Mouse (Mus musculus) heart, postnatal 0 days (tissue): Measurements from ENCODE around the gene Shroom4. TPM values are rescaled to one million over a fixed set of nuclear protein-coding genes. Genes with fewer than 3 reads are reported as not detected.

Experiments
- ATAC-seq: fragments of 200-750 bp; cut with Nextera tagmentation; 2 replicates; pipeline ENCODE4 v1.8.0; 2017; ENCODE audit warnings: low read depth, moderate number of reproducible peaks, moderate library complexity; ENCODE audit not compliant: insufficient read depth
- DNase-seq: peaks from one replicate; pipeline ENCODE4 v3.0.0-alpha.2; 2016; ENCODE audit warnings: low spot score
- H3K27ac ChIP-seq: fragments of 300-500 bp; sonication (generic); 2 replicates; pipeline ENCODE4 v1.5.1; 2014; ENCODE audit warnings: low read depth, mild to moderate bottlenecking
- H3K27me3 ChIP-seq: fragments of 300-500 bp; sonication (generic); 2 replicates; pipeline ENCODE4 v1.6.1; 2014; ENCODE audit warnings: low read length, mixed read lengths; ENCODE audit not compliant: control insufficient read depth, insufficient read depth
- H3K36me3 ChIP-seq: fragments of 300-500 bp; sonication (generic); replicated peaks from 2 replicates; pipeline ENCODE4 v1.6.1; 2014; ENCODE audit warnings: low read length, mixed read lengths; ENCODE audit not compliant: control insufficient read depth, insufficient read depth
- H3K4me1 ChIP-seq: fragments of 300-500 bp; sonication (generic); 2 replicates; pipeline ENCODE4 v1.6.1; 2014; ENCODE audit warnings: antibody characterized with exemption; ENCODE audit not compliant: control insufficient read depth, insufficient read depth
- H3K4me2 ChIP-seq: fragments of 300-500 bp; sonication (generic); 2 replicates; pipeline ENCODE4 v1.6.1; 2014; ENCODE audit warnings: low read depth, mild to moderate bottlenecking, low read length, moderate library complexity
- H3K4me3 ChIP-seq: fragments of 300-500 bp; sonication (generic); 2 replicates; pipeline ENCODE4 v1.5.1; 2014; ENCODE audit warnings: low read depth, low read length
- H3K9ac ChIP-seq: fragments of 300-500 bp; sonication (generic); replicated peaks from 2 replicates; pipeline ENCODE4 v1.6.1; 2014; ENCODE audit warnings: low read depth, low read length, mixed read lengths
- H3K9me3 ChIP-seq: fragments of 300-500 bp; sonication (generic); replicated peaks from 2 replicates; pipeline ENCODE4 v1.6.1; 2016; ENCODE audit warnings: low read length; ENCODE audit not compliant: control insufficient read depth
- CTCF ChIP-seq: IDR thresholded peaks from 2 replicates; pipeline ENCODE4 v1.5.1; 2016; ENCODE audit warnings: antibody characterized with exemption, control low read depth, low read depth
- EP300 ChIP-seq: IDR thresholded peaks from 2 replicates; pipeline ENCODE4 v1.6.1; 2016; ENCODE audit warnings: antibody characterized with exemption, low read depth
- WGBS: fragments of 180-500 bp; shearing (Covaris S2); extraction: QIAGEN DNeasy Blood & Tissue Kit; methylation state at CpG from one replicate; pipeline ENCODE4 v1.1.7; 2014; 5-methylcytosine and 5-hydroxymethylcytosine counted together
- polyA plus RNA-seq: library from polyadenylated mRNA; unstranded; fragments of >200 nt; fragmentation: Nextera tagmentation; extraction: Ambion mirVana; gene quantifications from 2 replicates; pipeline ENCODE4 v1.2.1, GENCODE M21; 2015
- total RNA-seq: library from RNA; depleted of rRNA; stranded (reverse); fragments of >200 nt; gene quantifications from 2 replicates; pipeline ENCODE4 v1.2.3, GENCODE M21; 2014; ENCODE audit warnings: low replicate concordance

Shroom4 gene
- total and polyA plus RNA-seq, 2 experiments from 2014 or later, result 1.8 to 12.3 TPM

DNA sequence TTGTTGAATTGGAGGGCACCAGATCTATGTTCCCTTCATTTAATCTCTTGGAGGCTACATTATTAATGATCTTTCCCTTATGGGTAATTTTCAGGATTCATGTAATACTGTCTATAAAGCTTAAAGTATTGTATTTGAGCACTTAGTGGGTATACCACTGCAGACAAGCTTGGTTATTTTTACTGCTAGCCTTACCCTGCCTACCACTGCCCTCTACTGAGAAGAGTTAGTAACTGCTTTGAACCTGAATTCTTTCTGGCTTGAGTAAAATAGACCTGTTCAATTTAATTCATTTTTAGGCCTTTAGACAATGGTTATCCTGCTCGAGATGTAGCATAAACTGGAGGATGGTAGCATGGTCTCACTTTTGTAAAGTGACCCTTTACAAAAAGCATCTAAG is 75.5 kb downstream of the Shroom4 start:
- Histone ChIP-seq H3K9ac (no peak overlapping the region), H3K4me3 (no peak overlapping the region), H3K27me3 (no peaks in the 10 kb centered on the region), H3K36me3 (no peaks in the 10 kb centered on the region), H3K9me3 (no peaks in the 10 kb centered on the region), H3K4me2 (no peak overlapping the region), H3K4me1 (no peaks in the 10 kb centered on the region), H3K27ac (no peak overlapping the region)
- ATAC-seq, result no peak
- peak; percentile 50 for TF ChIP-seq CTCF
- TF ChIP-seq EP300, result no peak
- peak; percentile 10 for DNase-seq
- WGBS, result 18% methylated on average over 1 of the region's 1 CpGs

DNA sequence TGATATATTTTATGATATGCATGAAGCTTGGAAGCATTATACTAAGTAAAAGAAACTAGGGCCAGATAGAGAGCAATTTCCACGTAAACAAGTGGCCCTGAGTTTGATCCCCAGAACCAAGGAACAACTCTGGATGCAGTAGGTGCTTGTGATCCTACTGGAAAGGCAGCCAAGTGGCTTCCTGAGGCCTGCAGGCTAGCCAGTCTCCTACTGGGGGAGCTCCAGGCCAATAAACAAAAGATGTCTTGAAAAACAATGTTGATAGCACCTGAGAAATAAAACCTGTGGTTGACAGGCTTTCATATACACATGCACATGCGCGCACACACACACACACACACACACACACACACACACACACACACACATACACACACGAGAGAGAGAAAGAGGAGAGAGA is 82.6 kb downstream of the Shroom4 start:
- DNase-seq (no peak), ATAC-seq (no peak)
- no peak overlapping the region for H3K9ac ChIP-seq
- no peaks in the 10 kb centered on the region for H3K4me1 ChIP-seq
- no peaks in the 10 kb centered on the region for H3K36me3 ChIP-seq
- H3K27me3 ChIP-seq, result no peaks in the 10 kb centered on the region
- 70% methylated on average over 4 of the region's 4 CpGs for WGBS
- no peak overlapping the region for H3K4me3 ChIP-seq
- no peak overlapping the region for H3K27ac ChIP-seq
- H3K4me2 ChIP-seq, result no peak overlapping the region
- no peaks in the 10 kb centered on the region for H3K9me3 ChIP-seq
- TF ChIP-seq EP300 (no peak), CTCF (peak; percentile 32)

DNA sequence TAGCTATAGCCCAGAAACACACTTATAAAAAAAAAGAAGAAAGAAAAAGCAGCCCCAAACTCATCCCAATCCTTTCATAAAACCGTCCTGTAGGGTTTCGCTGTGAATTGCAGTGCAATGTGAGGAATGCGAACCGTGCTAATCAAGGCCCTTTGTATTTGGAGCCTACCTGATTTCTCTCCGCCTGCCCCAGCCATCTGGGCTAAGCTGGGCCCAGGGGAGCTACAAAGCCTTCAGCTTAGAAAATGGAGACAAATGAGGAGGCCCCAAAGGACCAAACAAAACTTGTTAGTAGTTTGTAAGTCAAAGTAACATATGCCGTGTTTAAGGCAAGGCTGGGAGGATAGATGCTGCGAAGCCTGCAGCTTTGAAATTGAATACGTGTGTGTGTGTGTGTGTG is 84.2 kb downstream of the Shroom4 start:
- Histone ChIP-seq H3K27me3 (no peaks in the 10 kb centered on the region), H3K4me1 (no peaks in the 10 kb centered on the region), H3K9me3 (no peaks in the 10 kb centered on the region), H3K36me3 (no peaks in the 10 kb centered on the region), H3K4me2 (no peak overlapping the region), H3K4me3 (no peak overlapping the region), H3K27ac (no peak overlapping the region), H3K9ac (no peak overlapping the region)
- WGBS, result 53% methylated on average over 8 of the region's 8 CpGs
- DNase-seq (no peak), ATAC-seq (no peak)
- TF ChIP-seq EP300 (no peak), CTCF (no peak)

DNA sequence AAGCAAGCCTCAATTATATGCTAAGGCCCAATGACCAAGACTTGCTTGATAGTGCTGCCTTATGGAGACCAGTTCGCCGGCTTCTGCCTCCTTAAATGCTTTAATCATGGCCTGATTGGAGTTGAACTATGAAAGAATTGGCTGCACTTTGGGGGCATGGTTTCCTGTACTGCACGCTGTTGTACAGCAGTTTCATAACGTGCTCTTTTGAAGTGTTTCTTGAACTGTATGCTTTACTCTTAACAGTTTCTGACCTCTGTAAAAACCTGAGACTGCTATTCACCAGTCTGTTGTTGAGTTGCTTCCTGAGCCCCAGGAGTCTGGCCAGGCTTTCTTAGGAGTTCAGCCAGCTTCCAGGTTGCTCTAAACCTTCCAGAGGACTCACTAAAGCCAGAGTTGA is 90.8 kb downstream of the Shroom4 start:
- no peak for DNase-seq
- no peak overlapping the region for H3K4me2 ChIP-seq
- whole genome bisulfite sequencing, result 58% methylated on average over 4 of the region's 4 CpGs

DNA sequence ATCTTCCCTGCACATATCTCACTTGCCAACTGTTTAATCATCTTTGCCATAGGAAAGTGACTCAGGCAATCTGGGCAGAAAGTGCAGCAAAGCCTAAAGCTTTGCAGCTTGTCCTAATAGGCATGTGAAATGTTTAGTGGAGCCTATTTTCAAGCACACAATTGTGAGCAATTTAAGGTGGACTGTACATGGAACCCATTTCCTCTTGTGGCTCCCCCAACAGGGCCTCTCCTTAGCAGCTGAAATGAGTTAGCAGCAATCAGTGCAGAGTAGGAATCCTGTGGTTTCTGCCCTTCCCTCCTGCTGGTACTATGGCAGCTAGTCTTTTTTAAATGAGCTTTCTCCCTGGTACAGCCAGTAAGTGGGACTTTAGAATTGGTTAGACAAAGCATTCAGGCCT is 95.8 kb downstream of the Shroom4 start:
- no peak overlapping the region for H3K9ac ChIP-seq

More for the DNA sequence above, 90.8 kb downstream of the Shroom4 start:
- no peaks in the 10 kb centered on the region for H3K36me3 ChIP-seq
- H3K4me1 ChIP-seq, result no peaks in the 10 kb centered on the region
- no peak overlapping the region for H3K9ac ChIP-seq
- TF ChIP-seq EP300 (no peak), CTCF (no peak)
- H3K4me3 ChIP-seq, result no peak overlapping the region
- no peak overlapping the region for H3K27ac ChIP-seq
- H3K27me3 ChIP-seq, result no peaks in the 10 kb centered on the region
- H3K9me3 ChIP-seq, result no peaks in the 10 kb centered on the region
- no peak for ATAC-seq

DNA sequence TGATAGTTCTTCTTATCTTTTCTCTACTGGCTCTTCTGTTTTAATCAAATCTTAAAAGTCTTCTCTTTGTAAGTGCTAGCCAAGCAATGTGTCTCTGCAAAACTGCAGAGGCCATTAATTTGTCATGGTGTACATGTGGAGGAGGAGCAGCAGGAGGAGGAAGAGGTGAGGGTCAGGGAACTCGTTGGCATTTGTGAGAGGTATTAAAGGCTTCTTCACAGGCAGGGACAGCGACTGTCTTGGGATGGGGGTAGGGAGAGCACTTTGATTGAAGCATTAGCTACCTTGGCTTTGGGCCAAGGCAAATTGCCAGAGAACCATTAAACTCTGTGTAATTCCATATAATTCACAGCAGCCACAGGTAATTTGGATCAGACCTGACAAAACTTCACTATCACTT is 96.7 kb downstream of the Shroom4 start:
- 16% methylated on average over 2 of the region's 2 CpGs for WGBS
- DNase-seq (no peak), ATAC-seq (no peak)
- Histone ChIP-seq H3K4me2 (no peak overlapping the region), H3K4me1 (no peaks in the 10 kb centered on the region), H3K36me3 (no peaks in the 10 kb centered on the region), H3K4me3 (no peak overlapping the region), H3K27ac (no peak overlapping the region), H3K9me3 (no peaks in the 10 kb centered on the region), H3K27me3 (no peaks in the 10 kb centered on the region), H3K9ac (no peak overlapping the region)
- TF ChIP-seq EP300 (no peak), CTCF (no peak)

More for the DNA sequence above, 95.8 kb downstream of the Shroom4 start:
- TF ChIP-seq CTCF (no peak), EP300 (no peak)
- no peaks in the 10 kb centered on the region for H3K36me3 ChIP-seq
- H3K27me3 ChIP-seq, result no peaks in the 10 kb centered on the region
- H3K4me2 ChIP-seq, result no peak overlapping the region
- H3K4me3 ChIP-seq, result no peak overlapping the region
- H3K4me1 ChIP-seq, result no peaks in the 10 kb centered on the region
- no peaks in the 10 kb centered on the region for H3K9me3 ChIP-seq
- DNase-seq (no peak), ATAC-seq (no peak)
- H3K27ac ChIP-seq, result no peak overlapping the region
